Mouse (Mus musculus): ENCODE data around the gene Spns3.

- TF ChIP-seq CTCF (IDR thresholded peaks at IDR 0.05; ENCODE audit: borderline replicate concordance, extremely low read depth, insufficient read depth, insufficient read length) (no peak), POLR2A (IDR thresholded peaks at IDR 0.05; ENCODE audit: borderline replicate concordance, extremely low read depth, insufficient read depth, insufficient read length, poor library complexity, severe bottlenecking) (no peak)
Measured at GRCm38 (mm10) chr11:72487171-72487570, 63.1 kb downstream of the Spns3 start.
